Mouse (Mus musculus) left cerebral cortex, adult 8-10 months (tissue): ENCODE measurements at regions not wholly inside any gene's neighbourhood (a gene's known extent, or its start where the extent isn't known, plus 50 kb on each side); places are given as distances from the start of the nearest gene placed in this dataset.

ENCODE experiments used
- DNase-seq, 2 experiments: peaks; one replicate each; pipeline ENCODE4 v3.0.0; 2022; ENCODE audit warnings: low spot score in 2 of 2

DNA sequence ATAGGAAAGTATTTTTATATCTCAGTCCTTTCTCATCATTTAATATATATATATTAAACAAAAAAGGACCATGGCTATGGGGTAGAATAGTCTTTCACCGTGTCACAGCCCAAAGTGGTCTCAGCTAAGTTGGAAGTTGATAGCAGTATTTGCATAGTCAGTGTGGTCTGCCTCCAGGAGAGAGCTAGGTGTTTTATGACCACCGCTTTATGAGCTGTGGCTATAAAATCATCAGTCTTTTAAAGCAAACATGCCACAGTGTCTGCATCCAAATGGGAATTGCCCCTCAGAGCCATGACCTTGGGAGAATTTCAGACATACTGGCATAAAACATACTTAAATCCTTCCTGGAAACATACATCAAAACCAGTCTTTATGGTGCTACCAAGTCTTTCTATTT lies 140.9 kb upstream of the Cdkn2b start:
- no peak for DNase-seq

DNA sequence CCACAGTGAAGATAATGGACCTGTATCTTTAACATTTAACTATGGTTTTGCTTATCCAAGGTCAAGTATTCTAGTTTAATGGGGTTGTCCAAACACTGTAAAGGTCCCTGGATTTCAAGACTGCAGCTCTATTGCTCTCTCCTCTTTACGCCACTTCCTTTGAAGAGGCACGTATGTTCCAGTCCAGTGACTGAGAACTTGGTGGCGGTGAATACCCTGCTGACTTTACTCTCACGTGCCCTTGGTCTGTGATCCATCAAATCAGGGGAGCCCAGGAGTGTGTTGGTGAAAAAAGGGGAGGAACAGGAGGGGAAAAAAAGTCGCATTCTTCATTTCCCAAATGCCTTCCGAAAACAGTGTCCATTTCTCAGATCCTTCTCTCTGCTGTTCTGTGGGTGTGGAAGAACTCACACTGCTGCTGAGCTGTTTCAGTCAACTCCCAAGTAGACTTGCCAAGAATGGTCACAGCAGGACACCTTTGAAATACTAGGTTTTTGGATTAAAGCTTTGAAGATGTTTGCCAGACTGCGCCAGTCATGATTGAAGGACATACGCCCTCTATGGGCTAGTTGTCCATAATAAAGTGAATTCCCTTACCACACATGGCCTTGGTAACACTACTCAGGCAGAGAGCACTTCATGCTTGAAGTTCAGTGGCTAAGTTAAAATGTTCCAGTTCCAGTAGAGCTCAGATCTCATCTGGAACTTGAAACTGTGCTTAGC lies 136.1 kb upstream of the Cdkn2b start:
- no peak for DNase-seq

DNA sequence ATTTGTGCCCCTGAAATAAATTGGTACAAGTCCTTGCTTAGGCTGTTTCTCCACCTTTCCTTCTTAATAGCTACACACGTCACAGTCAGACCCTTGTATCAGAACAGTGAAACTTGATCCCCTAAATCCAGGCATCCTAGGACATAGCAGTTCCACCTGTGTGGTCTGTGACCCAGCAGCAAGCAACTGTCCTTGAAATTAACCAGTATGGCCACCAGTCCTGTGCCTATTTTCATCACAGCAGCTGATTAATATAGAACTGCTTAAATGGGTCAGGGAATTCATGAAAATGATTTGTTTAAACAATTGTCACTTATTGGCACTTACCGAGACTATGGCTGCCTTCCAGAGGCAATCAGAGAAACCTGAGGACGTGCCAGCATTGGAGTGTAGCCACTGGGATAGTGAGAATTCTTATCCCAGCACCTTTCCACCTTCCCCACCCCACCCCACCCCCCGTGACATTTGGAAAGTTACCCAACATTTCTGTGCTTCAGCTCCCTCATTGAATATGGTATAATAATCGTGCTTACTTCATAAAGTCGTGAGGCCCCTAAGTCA lies 135.4 kb upstream of the Cdkn2b start:
- DNase-seq, result no peak

DNA sequence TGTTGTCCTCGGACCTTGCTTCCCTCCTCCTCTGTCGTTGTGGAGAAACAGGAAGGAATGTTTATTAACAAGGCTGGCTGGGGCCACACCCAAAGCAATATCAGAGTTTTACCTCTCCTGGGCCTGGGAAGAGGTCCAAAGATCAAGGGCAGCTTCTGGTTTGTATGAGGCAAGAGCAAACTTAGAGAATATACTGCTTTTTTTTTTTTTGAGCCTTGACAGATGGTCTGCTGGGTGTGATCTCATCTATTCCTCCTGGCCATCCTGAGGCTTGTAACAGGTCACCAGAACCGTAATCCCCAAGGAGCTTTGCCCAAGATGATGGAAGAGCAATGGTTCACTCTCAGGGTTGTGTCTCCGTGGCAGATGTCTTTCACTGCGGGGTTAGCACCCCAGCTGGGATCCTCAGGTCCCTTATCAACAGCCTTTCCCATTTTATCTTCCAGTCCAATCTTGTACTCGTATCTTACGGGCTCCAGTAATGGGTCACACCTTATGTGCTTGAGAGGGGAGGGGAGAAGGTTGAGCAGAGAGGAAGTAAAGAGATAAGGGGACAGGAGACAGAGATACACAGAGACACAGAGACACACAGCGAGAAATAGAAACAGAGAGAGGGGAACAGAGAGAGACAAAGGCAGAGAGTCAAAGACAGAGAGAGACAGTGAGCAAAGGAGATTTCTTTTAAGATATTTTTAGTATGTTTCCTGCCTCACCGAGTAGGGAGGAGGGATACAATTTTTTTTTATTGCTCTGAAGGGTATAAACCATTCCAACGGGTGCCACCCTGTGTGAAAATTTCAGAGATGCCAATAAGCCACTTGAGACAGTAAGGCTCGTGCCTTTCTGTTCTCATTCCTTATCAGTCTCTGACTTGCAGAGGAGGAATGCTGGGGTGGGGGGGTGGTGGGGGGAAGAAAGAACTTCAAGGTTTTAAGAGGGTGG lies 134.6 kb upstream of the Cdkn2b start:
- DNase-seq, result no peak

DNA sequence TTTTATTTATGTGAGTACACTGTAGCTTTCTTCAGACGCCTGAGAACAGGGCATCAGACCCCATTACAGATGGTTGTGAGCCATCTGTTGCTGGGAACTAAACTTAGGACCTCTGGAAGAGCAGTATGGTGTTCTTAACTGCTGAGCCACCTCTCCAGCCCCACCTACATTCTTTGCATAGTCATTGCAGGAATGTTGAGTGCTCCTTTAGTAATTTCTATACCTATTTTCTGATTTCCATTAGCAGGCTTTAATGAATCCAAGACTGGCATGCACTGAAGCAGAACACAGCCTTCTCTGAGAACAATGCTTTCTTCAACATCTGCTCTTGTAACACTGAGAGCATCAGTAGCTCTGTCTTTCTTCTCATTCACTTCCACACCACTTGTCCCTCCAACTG lies 131.7 kb upstream of the Cdkn2b start:
- DNase-seq, result no peak

DNA sequence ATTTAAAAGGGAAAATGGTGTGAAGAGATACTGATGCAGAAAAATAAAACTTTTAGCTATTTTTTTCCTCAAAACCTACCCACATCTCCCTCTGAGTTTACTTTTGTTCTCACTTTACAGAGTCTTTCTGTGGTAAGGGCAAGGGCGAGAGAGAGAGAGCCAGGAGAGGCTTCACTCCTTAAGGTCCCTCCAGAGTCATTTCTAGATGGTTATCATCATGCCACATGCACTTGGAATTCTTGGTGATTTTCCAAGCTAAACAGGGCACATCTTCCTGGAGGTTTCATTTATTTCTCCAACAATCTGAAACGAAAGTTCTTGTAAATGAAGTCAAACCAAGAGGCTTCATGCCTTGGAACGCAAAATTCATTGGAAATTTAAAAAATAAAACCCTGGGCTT lies 130.0 kb upstream of the Cdkn2b start:
- no peak for DNase-seq

DNA sequence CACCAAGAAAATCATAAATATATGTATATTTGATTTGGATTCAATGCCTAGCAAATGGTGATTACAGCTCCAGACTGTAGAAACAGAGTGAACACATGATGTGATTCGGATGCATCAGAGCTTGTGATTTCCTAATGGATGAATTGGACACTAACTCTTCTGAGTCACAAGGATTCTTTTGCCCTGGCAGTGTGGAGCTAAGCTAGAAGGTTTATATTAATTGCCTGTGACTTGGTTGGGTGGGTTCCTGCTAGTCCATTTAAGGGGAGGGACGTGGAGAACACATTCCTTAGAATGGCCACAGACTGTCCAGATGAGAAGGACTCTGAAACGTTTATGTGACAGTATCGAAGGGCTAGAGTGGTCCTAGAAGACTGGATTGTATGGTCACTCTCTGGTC lies 129.5 kb upstream of the Cdkn2b start:
- DNase-seq, result no peak

DNA sequence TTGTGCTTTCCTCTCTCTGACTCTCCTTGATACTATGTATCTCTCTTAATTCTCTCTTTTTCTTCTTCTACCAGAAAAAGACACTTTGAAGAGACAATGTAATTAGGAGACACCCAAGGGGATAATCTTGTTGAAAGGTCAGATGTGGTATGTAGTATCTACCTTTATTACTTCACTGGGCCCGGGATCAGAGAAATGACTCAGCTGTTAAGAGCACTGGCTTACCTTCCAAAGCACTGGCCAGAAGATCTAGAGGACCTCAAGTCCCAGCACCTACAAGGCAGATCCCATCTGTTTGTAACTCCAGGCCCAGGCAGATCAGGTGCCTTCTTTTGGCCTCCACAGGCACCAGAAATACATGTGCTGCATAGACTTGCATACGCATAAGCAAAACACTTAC lies 127.8 kb upstream of the Cdkn2b start:
- no peak for DNase-seq

DNA sequence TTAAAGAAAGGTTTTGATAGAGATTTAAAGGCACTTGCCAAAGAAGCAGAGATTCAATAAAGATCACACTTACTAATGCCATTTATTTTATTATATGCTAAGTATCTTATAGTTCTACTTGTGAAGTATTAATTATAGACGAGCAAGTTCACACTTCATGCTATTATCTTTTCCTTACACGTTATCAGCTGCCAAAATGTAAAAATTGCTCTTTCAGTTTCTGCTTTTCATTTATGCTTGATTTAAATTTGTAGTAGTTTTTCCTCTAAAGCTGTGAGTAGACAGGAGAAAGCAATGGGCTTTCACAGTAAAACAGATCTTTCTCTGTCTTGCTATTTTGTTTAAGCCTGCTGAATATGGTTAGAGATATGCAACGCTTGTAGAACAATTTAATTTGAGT lies 125.9 kb upstream of the Cdkn2b start:
- no peak for DNase-seq

DNA sequence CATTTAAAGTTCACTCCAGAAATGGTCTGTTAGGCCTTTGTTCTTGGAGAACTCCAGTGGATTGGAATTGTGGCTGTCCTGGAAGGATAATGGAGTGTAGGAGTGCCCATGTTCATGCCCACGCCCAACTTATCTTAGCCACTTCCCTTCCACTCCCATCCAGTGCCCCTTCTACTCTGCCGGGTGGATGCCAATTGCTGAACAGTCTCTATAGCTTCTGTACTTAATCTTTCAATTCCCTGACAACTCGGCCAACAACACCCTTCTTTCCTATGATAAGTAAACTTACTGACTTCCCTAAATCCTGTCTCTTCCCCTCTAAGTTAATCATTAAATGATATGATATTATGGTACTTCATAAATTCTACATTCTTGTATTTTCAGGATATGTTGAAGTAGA lies 123.3 kb upstream of the Cdkn2b start:
- DNase-seq, result no peak

DNA sequence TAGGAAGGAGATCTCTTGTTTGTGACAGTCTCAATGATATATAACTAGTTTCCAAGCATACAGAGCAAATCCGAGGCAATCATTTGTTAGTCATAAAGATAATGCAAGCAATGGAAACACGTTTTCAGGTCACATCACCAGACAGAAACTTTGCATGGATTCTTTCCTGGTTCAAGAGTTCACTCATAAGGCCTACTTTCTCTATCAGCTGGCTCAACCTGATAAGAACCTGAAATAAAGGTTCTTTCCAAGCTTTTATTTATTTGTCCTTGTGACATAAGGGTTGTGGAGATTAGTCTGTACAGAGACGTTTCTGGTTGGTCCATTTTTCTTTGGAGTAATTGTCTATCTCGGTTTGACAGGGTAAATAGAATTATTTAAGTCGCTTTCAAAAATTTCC lies 122.7 kb upstream of the Cdkn2b start:
- DNase-seq, result no peak

DNA sequence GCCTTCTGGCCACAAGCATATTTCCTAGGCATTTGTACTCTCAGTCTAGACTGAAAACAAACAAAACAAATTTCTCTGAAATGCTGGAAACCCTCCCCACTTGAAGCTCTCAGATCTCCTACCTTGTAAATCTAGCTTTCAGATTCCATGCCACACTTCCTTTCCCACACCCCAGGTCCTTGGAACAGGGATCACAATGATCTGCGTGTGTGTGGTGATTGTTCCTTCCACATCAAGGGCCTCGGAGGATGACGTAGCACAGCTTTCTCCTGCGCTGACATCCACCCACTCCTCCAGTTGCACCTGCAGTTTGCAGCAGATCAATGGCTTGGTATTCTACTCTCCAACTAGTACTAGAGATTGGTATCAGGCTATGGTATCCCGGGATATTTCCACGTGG lies 120.7 kb upstream of the Cdkn2b start:
- DNase-seq, result no peak

DNA sequence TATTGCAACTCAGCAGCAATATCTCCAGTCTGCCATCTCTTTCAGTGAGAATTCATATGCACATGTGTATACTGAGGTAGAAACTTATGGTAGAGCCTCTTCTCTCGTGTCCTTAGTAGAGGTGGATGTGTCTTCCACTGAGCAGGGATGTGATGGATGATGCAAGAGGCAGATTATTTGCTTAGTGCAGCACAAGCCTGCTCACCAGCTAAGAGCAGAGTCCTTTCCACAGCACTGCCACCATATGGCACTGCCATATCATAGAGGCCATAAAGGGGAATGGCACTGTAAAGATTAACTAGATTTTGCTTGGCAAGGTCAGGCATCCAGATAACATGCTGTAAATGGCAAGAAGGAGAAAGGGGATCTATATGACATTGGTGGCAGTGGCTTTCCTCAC lies 117.6 kb upstream of the Cdkn2b start:
- DNase-seq, result no peak

DNA sequence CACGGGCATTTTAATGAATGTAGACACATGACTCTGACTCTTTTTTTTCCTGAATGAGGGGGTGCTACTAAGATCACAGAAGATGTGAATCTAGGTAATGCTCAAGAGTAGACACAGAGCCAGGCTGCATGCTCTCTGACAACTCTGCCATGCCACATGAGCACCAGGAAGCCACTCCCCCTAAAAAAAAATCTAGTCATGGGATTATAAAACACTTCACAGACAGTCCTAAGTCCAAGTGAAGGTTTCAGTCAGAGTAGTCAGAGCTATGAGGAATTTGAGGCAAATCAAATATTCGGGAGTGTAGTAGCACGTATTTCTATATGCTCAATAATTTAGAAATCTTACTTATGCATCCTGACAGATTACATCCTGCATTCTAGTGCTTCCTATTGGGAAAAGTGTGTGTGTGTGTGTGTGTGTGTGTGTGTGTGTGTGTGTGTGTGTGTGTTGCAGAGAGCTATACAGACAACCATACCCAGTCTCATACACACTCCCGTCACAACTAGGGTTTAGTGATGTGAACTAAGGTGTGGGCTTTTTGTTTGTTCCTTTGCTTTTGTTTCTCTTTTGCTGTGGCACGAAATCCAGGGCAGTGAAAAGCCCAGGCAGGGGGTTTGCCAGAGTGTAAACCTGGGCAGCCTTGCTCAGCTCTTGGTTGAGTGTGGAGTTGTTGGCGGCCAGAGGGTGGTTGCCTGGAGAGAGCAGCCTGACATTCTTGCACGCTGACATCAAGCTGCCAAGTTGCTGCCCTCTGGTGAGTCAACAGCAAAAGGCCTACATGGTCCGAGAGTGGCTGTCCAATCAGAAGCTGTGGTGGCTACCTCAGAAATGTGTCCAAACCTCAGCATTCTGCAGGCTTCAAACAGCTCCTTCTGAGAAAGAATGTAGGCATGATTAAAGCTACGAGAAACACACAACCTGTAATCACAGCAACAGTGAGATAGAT lies 116.8 kb upstream of the Cdkn2b start:
- DNase-seq, result no peak

DNA sequence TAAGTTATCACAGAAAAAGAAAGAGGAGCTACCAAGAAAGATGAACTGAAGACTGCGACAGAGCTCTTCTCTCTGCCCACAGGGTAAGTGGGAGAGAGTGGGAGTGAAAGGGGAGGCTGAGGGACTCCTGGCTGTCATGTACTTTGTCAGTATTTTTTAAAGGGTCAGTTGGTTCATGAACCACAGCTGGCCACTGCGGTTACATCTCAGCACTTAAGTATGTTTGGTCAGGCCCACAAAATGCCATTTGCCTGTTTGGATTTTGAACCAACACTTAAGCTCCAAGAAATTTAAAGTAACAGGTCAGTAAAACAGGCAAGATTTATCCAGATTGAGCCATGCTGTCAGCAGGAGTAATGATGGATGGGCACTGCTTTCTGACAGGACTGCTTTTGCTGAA lies 115.1 kb upstream of the Cdkn2b start:
- no peak for DNase-seq

DNA sequence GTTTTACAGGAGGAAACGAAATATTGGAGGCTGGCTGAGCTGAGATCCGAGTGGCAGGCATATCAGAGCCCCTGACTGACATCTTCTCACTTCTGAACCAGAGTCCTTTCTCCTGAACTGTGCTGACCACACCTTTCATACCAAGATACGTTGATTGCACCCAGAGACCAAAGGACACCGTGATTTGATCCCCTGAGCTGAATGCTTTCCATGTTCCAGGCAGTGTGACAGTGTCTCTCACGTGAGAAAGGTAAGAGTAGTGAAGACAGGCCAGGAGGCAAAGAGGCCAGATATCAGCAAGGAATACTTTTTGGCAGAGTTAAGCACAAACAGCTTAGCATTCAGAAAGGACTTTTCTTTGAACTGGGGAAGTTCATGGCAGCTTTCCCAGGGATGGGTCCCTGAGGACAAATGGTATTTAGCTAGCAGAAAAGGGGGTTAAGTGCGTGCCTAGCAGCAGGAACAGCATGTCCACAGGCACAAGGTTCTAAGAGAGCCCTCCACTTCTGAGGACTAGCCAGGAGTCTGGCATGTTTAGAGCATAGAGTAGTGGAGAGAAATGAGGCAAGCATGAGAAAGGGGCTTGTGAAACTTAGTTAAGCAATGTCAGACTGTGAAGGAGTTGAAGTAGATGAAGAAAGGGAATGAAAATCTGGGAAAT lies 111.0 kb upstream of the Cdkn2b start:
- no peak for DNase-seq

DNA sequence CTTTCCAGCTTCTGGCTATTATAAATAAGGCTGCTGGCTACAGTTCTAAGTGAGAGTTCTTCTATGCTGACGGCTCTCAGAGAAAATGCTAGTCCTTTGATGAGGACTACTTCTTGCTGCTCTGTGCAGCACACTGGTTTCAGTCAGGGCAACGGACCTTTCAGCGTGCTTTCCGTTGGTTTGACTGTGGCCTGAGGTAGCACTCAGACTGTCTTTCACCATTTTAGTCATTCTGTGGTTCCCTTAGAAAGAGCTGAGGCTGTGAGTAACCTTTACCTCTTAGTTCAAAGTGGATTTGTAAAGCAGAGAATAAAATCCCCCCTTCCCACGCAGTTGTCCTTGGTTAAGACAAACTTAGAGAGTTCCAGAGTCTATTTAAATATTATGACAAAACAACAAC lies 110.0 kb upstream of the Cdkn2b start:
- DNase-seq, result no peak

DNA sequence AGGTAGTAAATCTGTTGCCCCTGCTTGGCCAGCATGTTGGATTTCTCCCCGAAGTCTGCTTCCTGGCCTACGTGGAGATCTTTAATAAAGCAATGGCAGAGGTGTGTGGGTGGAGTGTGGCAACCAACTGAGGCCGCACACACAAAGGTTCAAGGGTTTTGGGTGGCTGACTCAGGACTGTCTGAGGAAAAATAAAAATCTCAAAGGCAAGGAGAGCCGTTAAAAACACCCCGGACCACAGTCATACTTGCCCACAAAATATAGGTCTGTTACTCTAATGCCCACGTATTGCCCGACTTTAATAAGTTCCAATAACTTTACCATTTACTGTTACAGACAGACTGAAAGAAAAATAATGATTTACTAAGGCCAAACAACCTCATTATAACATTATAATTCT lies 108.7 kb upstream of the Cdkn2b start:
- no peak for DNase-seq

DNA sequence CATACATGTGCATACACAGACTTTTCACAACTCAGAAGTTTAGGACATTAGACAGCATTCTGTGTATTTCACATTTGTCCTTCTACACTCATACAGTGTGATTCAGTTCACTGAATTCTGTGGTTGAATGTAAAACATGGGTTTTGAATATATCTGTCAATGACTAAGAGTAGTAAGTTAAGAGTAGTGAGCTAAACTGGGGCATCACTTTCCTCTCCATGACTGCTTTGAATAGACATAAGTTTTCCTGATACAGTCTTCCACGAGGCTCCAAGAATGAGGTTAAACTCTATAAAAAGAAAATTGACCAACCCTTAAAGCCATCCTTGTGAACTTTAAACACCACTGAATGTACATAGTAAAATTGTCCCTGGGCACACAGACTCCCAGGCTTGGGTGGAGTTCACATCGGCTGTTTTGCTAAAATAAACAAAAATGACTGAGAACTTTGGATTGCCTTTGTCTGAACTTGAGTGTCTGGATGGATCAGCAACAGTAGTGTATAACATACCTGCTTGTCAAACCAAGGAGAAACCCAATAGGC lies 94.9 kb upstream of the Cdkn2b start:
- no peak for DNase-seq

DNA sequence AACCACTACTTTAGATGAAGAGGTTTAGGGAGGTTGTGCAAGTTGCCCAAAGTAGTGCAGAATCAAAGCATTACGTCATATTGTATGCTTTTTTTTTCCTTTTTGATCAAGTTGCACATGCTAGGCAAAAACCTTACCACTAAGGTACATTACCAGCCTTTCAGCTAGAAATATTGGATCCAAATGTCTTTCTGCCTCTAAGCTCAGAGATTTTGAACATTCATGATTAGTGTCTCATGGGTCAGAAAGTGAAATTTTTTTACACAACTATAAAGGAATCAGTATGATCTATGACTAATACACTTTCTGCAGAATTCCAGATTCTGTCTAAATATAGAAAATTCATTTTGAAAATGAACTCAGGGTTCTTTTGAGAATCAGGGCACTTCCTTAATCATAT lies 92.3 kb upstream of the Cdkn2b start:
- no peak for DNase-seq

DNA sequence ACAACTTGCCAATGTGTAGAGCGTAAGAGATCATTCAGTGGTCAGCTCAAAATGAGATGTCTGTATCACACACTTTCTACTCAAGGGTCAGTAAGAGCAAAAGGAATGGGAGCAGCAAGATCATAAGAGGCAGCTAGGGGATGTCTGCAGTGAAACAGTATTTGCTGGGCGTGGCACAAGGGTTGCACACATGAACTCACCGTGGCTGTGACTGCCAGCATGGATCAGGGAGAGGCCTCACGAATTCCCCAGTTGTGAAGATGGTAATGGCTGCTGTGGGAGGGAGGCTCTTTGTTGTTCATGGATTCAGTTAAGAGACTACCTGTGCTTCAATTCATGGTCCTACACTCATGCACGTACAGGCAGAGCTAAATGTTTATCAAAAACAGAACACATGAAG lies 91.5 kb upstream of the Cdkn2b start:
- no peak for DNase-seq
